Mouse (Mus musculus) liver, adult 2 months (tissue): ENCODE results near the gene Nova2.

Source experiments
- CTCF ChIP-seq: fragments of 200-500 bp; IDR thresholded peaks from 2 replicates; pipeline ENCODE4 v1.5.1; 2011; ENCODE audit warnings: low read depth, low read length, control low read depth
- POLR2A ChIP-seq: fragments of 200-500 bp; IDR thresholded peaks from 2 replicates; pipeline ENCODE4 v1.6.1; 2011; ENCODE audit warnings: low read length, control low read depth; ENCODE audit not compliant: insufficient read depth; ENCODE audit errors: extremely low read depth

DNA sequence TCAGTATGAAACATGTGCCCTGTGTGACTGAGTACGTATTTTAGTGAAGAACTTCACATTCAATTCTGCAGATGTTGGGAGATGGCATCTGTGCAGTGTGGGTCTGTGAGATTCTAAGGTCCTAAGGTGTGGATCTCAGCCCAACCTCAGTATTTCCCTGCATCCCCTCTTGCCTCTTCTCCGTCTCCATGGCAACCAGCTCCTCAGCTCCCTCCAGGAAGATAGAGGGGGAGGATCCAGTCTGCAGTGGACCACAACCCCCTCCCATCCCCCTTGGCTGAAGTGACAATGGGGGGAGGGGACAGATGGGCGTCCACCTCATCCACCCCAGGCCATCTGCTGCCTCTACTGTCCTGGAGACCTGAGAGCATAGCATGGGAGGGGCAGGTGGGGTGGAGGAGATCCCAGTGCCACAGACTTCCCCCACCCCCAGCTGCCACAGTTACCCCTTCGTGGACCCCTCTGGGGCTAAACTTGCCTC lies 1.9 kb upstream of the Nova2 start:
- TF ChIP-seq POLR2A (no peak), CTCF (no peak)
